Mouse (Mus musculus): Measurements from ENCODE around the gene Actg2. TPM values are rescaled to one million over a fixed set of nuclear protein-coding genes. Genes with fewer than 3 reads are reported as not detected.

Actg2 gene
- total RNA-seq, 1 experiment, result 6.6 TPM

DNA sequence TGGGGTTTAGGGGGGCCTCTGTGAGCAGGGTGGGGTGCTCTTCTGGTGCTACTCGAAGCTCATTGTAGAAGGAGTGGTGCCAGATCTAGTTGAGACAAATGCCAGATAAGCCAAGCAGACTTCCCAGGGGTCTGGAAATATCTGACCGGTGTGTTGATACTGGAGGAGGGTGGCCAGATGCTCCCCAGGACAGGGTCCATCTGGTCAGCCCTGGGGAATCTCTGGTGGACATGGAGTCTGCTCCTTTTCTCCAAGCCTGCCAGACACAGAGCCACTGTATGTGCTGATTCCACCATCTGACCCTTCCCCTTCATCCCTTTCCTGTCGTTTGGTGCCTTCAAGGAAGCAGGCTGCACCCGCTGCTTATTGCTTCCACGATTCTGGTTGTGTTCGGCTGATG is 12.9 kb downstream of the Actg2 start:
- H3K4me3 ChIP-seq (ENCODE audit: insufficient read depth in 1 of 2, low read depth in 1 of 2, low read length in 2 of 2, poor library complexity in 1 of 2, severe bottlenecking in 1 of 2), result no peak overlapping the region
- H3K9me3 ChIP-seq (ENCODE audit: control insufficient read depth, insufficient read depth, low read depth, low read length), result no peaks in the 10 kb centered on the region
- H3K9ac ChIP-seq (ENCODE audit: insufficient read depth, low read depth, low read length, poor library complexity, severe bottlenecking), result no peak overlapping the region
- in situ Hi-C loops (cut with MboI; ENCODE audit: low sequenced_read_pairs in 2 of 2, unreplicated experiment in 2 of 2), result no loop called here
- no peaks in the 10 kb centered on the region for H3K4me1 ChIP-seq (ENCODE audit: control insufficient read depth in 2 of 2, insufficient read depth in 2 of 2, low read length in 2 of 2, poor library complexity in 1 of 2)
- no peak overlapping the region for H3K27ac ChIP-seq (ENCODE audit: insufficient read depth, low read depth, low read length, poor library complexity, severe bottlenecking)
- DNase-seq (ENCODE audit: low read depth, low spot score), result no peak
- TF ChIP-seq CHD2 (IDR thresholded peaks at IDR 0.05; ENCODE audit: low read depth, low read length) (no peak), ZNF384 (IDR thresholded peaks at IDR 0.05; ENCODE audit: low read depth, low read length) (no peak), ZC3H11A (IDR thresholded peaks at IDR 0.05; ENCODE audit: borderline replicate concordance, low read depth, low read length) (no peak), MAFK (IDR thresholded peaks at IDR 0.05; ENCODE audit: insufficient read depth, low read depth, low read length) (no peak), HCFC1 (IDR thresholded peaks at IDR 0.05; ENCODE audit: borderline replicate concordance, insufficient read depth, low read length) (no peak)
- H3K36me3 ChIP-seq (ENCODE audit: control insufficient read depth, insufficient read depth, low read length, poor library complexity, severe bottlenecking), result no peaks in the 10 kb centered on the region

DNA sequence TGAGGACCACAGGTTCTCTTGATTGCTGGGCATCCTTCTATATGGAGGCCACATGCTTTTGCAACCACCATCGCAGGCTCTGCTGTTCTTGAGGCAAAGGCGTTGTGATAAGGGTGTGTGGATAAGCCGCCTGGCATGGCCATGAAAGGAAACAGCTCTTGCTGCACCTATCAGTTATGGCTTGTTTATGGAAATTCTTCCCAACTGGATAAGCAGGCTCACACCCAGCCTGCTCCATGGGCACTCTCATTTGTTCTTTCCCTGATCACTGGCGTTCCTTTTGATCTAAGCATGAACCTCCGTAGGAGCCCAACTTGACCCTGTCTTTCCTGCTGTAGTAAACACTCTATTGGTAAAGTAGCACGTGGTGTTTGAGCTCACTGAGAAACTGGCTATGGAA is 14.3 kb downstream of the Actg2 start:
- Histone ChIP-seq H3K27ac (ENCODE audit: insufficient read depth, low read depth, low read length, poor library complexity, severe bottlenecking) (no peak overlapping the region), H3K4me1 (ENCODE audit: control insufficient read depth in 2 of 2, insufficient read depth in 2 of 2, low read length in 2 of 2, poor library complexity in 1 of 2) (no peaks in the 10 kb centered on the region), H3K9me3 (ENCODE audit: control insufficient read depth, insufficient read depth, low read depth, low read length) (no peaks in the 10 kb centered on the region), H3K36me3 (ENCODE audit: control insufficient read depth, insufficient read depth, low read length, poor library complexity, severe bottlenecking) (no peaks in the 10 kb centered on the region), H3K9ac (ENCODE audit: insufficient read depth, low read depth, low read length, poor library complexity, severe bottlenecking) (no peak overlapping the region), H3K4me3 (ENCODE audit: insufficient read depth in 1 of 2, low read depth in 1 of 2, low read length in 2 of 2, poor library complexity in 1 of 2, severe bottlenecking in 1 of 2) (no peak overlapping the region)
- no peak for DNase-seq (ENCODE audit: low read depth, low spot score)
- in situ Hi-C loops (cut with MboI; ENCODE audit: low sequenced_read_pairs in 2 of 2, unreplicated experiment in 2 of 2), result no loop called here
- TF ChIP-seq ZNF384 (IDR thresholded peaks at IDR 0.05; ENCODE audit: low read depth, low read length) (no peak), HCFC1 (IDR thresholded peaks at IDR 0.05; ENCODE audit: borderline replicate concordance, insufficient read depth, low read length) (no peak), ZC3H11A (IDR thresholded peaks at IDR 0.05; ENCODE audit: borderline replicate concordance, low read depth, low read length) (no peak), CHD2 (IDR thresholded peaks at IDR 0.05; ENCODE audit: low read depth, low read length) (no peak)

DNA sequence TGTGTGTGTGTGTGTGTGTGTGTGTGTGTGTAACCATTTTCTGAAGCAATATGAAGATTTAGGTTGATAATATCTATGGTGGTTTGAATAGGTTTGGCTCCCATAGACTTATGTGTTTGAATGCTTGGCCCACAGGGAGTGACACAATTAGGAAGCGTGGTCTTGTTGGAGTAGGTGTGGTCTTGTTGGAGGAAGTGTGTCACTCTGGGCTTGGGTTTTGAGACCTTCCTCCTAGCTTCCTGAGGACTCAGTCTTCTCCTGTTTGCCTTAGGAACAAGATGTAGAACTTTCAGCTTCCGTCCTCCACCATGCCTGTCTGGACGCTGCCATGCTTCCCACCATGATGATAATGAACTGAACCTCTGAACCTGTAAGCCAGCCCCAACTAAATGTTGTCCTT is 17.4 kb downstream of the Actg2 start:
- Histone ChIP-seq H3K4me3 (ENCODE audit: insufficient read depth in 1 of 2, low read depth in 1 of 2, low read length in 2 of 2, poor library complexity in 1 of 2, severe bottlenecking in 1 of 2) (no peak overlapping the region), H3K36me3 (ENCODE audit: control insufficient read depth, insufficient read depth, low read length, poor library complexity, severe bottlenecking) (no peaks in the 10 kb centered on the region), H3K27ac (ENCODE audit: insufficient read depth, low read depth, low read length, poor library complexity, severe bottlenecking) (no peak overlapping the region), H3K9me3 (ENCODE audit: control insufficient read depth, insufficient read depth, low read depth, low read length) (no peaks in the 10 kb centered on the region), H3K4me1 (ENCODE audit: control insufficient read depth in 2 of 2, insufficient read depth in 2 of 2, low read length in 2 of 2, poor library complexity in 1 of 2) (no peaks in the 10 kb centered on the region), H3K9ac (ENCODE audit: insufficient read depth, low read depth, low read length, poor library complexity, severe bottlenecking) (no peak overlapping the region)
- in situ Hi-C loops (cut with MboI; ENCODE audit: low sequenced_read_pairs in 2 of 2, unreplicated experiment in 2 of 2), result no loop called here
- TF ChIP-seq MAFK (IDR thresholded peaks at IDR 0.05; ENCODE audit: insufficient read depth, low read depth, low read length) (no peak), CHD2 (IDR thresholded peaks at IDR 0.05; ENCODE audit: low read depth, low read length) (no peak), ZC3H11A (IDR thresholded peaks at IDR 0.05; ENCODE audit: borderline replicate concordance, low read depth, low read length) (no peak), ZNF384 (IDR thresholded peaks at IDR 0.05; ENCODE audit: low read depth, low read length) (no peak), HCFC1 (IDR thresholded peaks at IDR 0.05; ENCODE audit: borderline replicate concordance, insufficient read depth, low read length) (no peak)
- DNase-seq (ENCODE audit: low read depth, low spot score), result no peak

DNA sequence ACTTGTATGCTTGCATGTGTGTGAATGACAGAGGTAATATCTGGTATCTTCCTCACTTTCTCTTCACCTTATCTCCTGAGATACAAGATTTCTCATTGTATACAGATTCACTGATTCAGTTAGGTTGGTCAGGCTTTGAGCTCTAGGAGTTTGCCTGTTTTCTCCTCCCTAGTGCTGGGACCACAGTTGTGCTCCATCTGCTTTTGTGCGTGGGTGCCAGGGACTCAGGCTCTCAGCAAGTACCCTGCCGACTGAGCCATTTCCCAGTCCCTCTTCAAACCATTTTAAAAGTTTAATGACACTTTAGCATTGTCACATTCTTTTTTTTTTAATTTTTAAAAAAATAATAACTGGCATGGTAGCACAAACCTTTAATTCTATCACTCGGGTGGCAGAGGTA is 20.9 kb downstream of the Actg2 start:
- Histone ChIP-seq H3K36me3 (ENCODE audit: control insufficient read depth, insufficient read depth, low read length, poor library complexity, severe bottlenecking) (no peaks in the 10 kb centered on the region), H3K9me3 (ENCODE audit: control insufficient read depth, insufficient read depth, low read depth, low read length) (no peaks in the 10 kb centered on the region), H3K9ac (ENCODE audit: insufficient read depth, low read depth, low read length, poor library complexity, severe bottlenecking) (no peak overlapping the region), H3K27ac (ENCODE audit: insufficient read depth, low read depth, low read length, poor library complexity, severe bottlenecking) (no peak overlapping the region), H3K4me3 (ENCODE audit: insufficient read depth in 1 of 2, low read depth in 1 of 2, low read length in 2 of 2, poor library complexity in 1 of 2, severe bottlenecking in 1 of 2) (no peak overlapping the region), H3K4me1 (ENCODE audit: control insufficient read depth in 2 of 2, insufficient read depth in 2 of 2, low read length in 2 of 2, poor library complexity in 1 of 2) (no peaks in the 10 kb centered on the region)
- TF ChIP-seq ZC3H11A (IDR thresholded peaks at IDR 0.05; ENCODE audit: borderline replicate concordance, low read depth, low read length) (no peak), ZNF384 (IDR thresholded peaks at IDR 0.05; ENCODE audit: low read depth, low read length) (no peak), HCFC1 (IDR thresholded peaks at IDR 0.05; ENCODE audit: borderline replicate concordance, insufficient read depth, low read length) (no peak), MAFK (IDR thresholded peaks at IDR 0.05; ENCODE audit: insufficient read depth, low read depth, low read length) (no peak), CHD2 (IDR thresholded peaks at IDR 0.05; ENCODE audit: low read depth, low read length) (no peak)
- in situ Hi-C loops (cut with MboI; ENCODE audit: low sequenced_read_pairs in 2 of 2, unreplicated experiment in 2 of 2), result no loop called here
- no peak for DNase-seq (ENCODE audit: low read depth, low spot score)

DNA sequence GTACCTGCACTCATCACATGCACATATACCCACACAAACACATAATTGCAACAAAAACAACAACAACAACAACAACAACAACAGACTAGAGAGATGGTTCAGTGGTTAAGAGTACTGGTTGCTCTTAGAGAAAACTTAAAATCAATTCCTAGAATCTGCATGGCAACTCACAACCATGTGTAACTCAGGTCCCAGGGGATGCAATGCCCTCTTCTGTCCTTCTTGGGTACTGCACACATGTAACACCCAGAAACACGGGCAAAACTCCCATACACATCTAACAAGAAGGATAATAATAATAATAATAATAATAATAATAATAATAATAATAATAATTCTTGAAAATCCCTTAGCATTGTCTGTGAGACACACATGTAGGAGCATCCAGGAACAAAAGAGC is 23.6 kb downstream of the Actg2 start:
- no peak for DNase-seq (ENCODE audit: low read depth, low spot score)
- H3K4me3 ChIP-seq (ENCODE audit: insufficient read depth in 1 of 2, low read depth in 1 of 2, low read length in 2 of 2, poor library complexity in 1 of 2, severe bottlenecking in 1 of 2), result no peak overlapping the region
- no peaks in the 10 kb centered on the region for H3K36me3 ChIP-seq (ENCODE audit: control insufficient read depth, insufficient read depth, low read length, poor library complexity, severe bottlenecking)
- H3K27ac ChIP-seq (ENCODE audit: insufficient read depth, low read depth, low read length, poor library complexity, severe bottlenecking), result no peak overlapping the region
- in situ Hi-C loops (cut with MboI; ENCODE audit: low sequenced_read_pairs in 2 of 2, unreplicated experiment in 2 of 2), result no loop called here
- no peak overlapping the region for H3K9ac ChIP-seq (ENCODE audit: insufficient read depth, low read depth, low read length, poor library complexity, severe bottlenecking)
- no peaks in the 10 kb centered on the region for H3K9me3 ChIP-seq (ENCODE audit: control insufficient read depth, insufficient read depth, low read depth, low read length)
- TF ChIP-seq CHD2 (IDR thresholded peaks at IDR 0.05; ENCODE audit: low read depth, low read length), result no peak
- TF ChIP-seq ZNF384 (IDR thresholded peaks at IDR 0.05; ENCODE audit: low read depth, low read length), result no peak
- no peak for TF ChIP-seq HCFC1 (IDR thresholded peaks at IDR 0.05; ENCODE audit: borderline replicate concordance, insufficient read depth, low read length)
- TF ChIP-seq MAFK (IDR thresholded peaks at IDR 0.05; ENCODE audit: insufficient read depth, low read depth, low read length), result no peak
- no peak for TF ChIP-seq ZC3H11A (IDR thresholded peaks at IDR 0.05; ENCODE audit: borderline replicate concordance, low read depth, low read length)
- peaks cover 0 to under 1% of the 10 kb centered on the region in 2 experiments; a peak in 1 of 4 replicates for H3K4me1 ChIP-seq (ENCODE audit: control insufficient read depth in 2 of 2, insufficient read depth in 2 of 2, low read length in 2 of 2, poor library complexity in 1 of 2)

Measured in ES-E14 (cell line).